Mouse (Mus musculus) mouse trophoblast stem cell (cell line): ENCODE data around the gene Cdkn1a.
"Not testable (repeated sequence)": the region's sequence is repeated elsewhere in the genome, so short reads cannot be mapped to it uniquely, and the experiment has no call there.

ENCODE experiments used
- in situ Hi-C, 2 experiments: fragments of 300-500 bp; cut with MseI, MboI; formaldehyde crosslinking; loops; 2 replicates in 1 of 2; 3 replicates in 1 of 2; pipeline ENCODE4 v1.15.1; 2025

The Cdkn1a gene

GRCm38 (mm10) chr17:29057361-29057890, 33.4 kb upstream of the Cdkn1a start:
- in situ Hi-C loops = loop anchor here (10.0 kb wide), 1 partner anchor 187 kb away; no protein-coding TSS in a partner anchor

GRCm38 (mm10) chr17:29057961-29058360, 32.8 kb upstream of the Cdkn1a start:
- in situ Hi-C loops = loop anchor here (10.0 kb wide), 1 partner anchor 187 kb away; no protein-coding TSS in a partner anchor

- in situ Hi-C loops = loop anchor here (10.0 kb wide), 1 partner anchor 186 kb away; no protein-coding TSS in a partner anchor
Measured at GRCm38 (mm10) chr17:29058487-29058886, 32.3 kb upstream of the Cdkn1a start.

- in situ Hi-C loops = loop anchor here (10.0 kb wide), 1 partner anchor 185 kb away; no protein-coding TSS in a partner anchor
Measured at GRCm38 (mm10) chr17:29059581-29059980, 31.2 kb upstream of the Cdkn1a start.

GRCm38 (mm10) chr17:29060946-29061345, 29.8 kb upstream of the Cdkn1a start:
- in situ Hi-C loops = no loop called here

- in situ Hi-C loops = no loop called here
Measured at GRCm38 (mm10) chr17:29062119-29063035, 28.4 kb upstream of the Cdkn1a start.

- in situ Hi-C loops = no loop called here
Measured at GRCm38 (mm10) chr17:29063121-29063987, 27.4 kb upstream of the Cdkn1a start.

- in situ Hi-C loops = no loop called here
Measured at GRCm38 (mm10) chr17:29063988-29064285, 26.8 kb upstream of the Cdkn1a start.

- in situ Hi-C loops = no loop called here
Measured at GRCm38 (mm10) chr17:29065245-29065940, 25.4 kb upstream of the Cdkn1a start.

GRCm38 (mm10) chr17:29065971-29066370, 24.8 kb upstream of the Cdkn1a start:
- in situ Hi-C loops = no loop called here

- in situ Hi-C loops = not testable (repeated sequence)
Measured at GRCm38 (mm10) chr17:29067416-29067815, 23.4 kb upstream of the Cdkn1a start.

GRCm38 (mm10) chr17:29067847-29068246, 22.9 kb upstream of the Cdkn1a start:
- in situ Hi-C loops = no loop called here

GRCm38 (mm10) chr17:29069063-29069462, 21.7 kb upstream of the Cdkn1a start:
- in situ Hi-C loops = no loop called here

- in situ Hi-C loops = no loop called here
Measured at GRCm38 (mm10) chr17:29071820-29072219, 19.0 kb upstream of the Cdkn1a start.

- in situ Hi-C loops = no loop called here
Measured at GRCm38 (mm10) chr17:29072701-29073307, 18.0 kb upstream of the Cdkn1a start.

GRCm38 (mm10) chr17:29073313-29073712, 17.5 kb upstream of the Cdkn1a start:
- in situ Hi-C loops = no loop called here

GRCm38 (mm10) chr17:29074085-29074484, 16.7 kb upstream of the Cdkn1a start:
- in situ Hi-C loops = no loop called here

GRCm38 (mm10) chr17:29076235-29076634, 14.5 kb upstream of the Cdkn1a start:
- in situ Hi-C loops = no loop called here

- in situ Hi-C loops = no loop called here
Measured at GRCm38 (mm10) chr17:29077786-29078509, 12.8 kb upstream of the Cdkn1a start.
